8 mouse cellular contexts compared by ENCODE assay signal in the genomic region with DNA sequence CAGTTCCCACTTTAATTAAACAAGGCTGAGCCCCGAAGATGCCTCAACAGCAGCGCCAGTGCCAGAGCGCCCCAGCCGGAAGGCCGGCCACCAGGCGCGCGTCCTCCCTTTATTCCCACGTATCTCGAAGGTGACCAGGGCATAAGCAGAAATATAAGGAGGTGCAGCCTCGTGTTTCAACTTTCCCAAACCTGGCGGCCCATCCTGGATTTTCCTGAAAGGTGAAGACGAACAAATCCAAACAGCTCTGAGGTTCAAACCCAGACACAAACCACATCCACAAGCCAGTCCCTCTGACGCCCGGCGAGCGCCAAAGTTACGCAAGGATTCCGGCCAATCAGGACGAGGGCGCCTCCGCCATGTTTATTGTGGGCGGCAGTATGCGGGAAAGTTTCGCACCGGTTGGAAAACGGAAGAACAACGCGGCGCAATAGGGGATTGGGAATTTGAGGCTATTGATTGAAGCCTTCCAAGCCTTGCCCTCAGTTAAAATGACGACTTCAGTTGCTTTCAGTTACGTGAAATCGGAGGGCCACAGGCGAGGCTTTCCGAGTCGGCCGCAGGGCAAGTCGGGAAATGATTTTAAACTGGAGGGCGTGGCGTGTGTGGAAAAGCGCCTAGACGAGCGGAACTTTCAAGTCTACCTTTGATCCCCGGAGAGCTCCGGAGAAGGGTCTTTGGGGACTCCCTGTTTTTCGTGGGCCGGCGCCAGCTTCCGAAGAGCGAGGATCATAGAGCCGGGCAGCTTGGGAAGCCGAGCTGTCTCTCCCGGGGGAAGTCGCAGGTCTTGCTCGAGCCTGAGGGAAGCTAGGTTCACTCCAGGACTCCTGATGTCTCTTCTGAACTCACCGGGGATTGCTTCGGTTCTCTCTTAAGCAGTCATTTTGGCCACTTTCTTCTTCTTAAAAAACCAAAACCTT. TPM values are rescaled to one million over a fixed set of nuclear protein-coding genes. Genes with fewer than 3 reads are reported as not detected.
A peak's percentile ranks its signal among the peaks of the same experiment; 100 is the strongest.
DNase-seq lines count a peak whose midpoint lies in the region; ATAC-seq and TF ChIP-seq lines count a peak whose summit lies in the region.

Gene Dars2 (minus strand): TSS at position 307 of the 920 bp plus-strand sequence.
Gene Cenpl (plus strand): TSS at position 362 of the 920 bp plus-strand sequence.

- H3K4me1 ChIP-seq in forebrain, embryonic 10.5 days, result peaks cover 42% of the 10 kb centered on the region
- peaks cover 33% of the 10 kb centered on the region for H3K4me1 ChIP-seq in heart, embryonic 15.5 days (replicated peaks)
- H3K4me1 ChIP-seq in liver, embryonic 14.5 days (replicated peaks; ENCODE audit: control insufficient read depth in 2 of 2, insufficient read depth in 2 of 2, low read length in 1 of 2), result peaks cover 14 to 20% of the 10 kb centered on the region in 2 experiments
- H3K4me1 ChIP-seq in neural tube, embryonic 11.5 days (ENCODE audit: control insufficient read depth, insufficient read depth, low read length), result peaks cover 16% of the 10 kb centered on the region
- peaks cover 5% of the 10 kb centered on the region; the same call in 1 of the 2 replicates for H3K4me1 ChIP-seq in stomach, postnatal 0 days (replicated peaks; ENCODE audit: control insufficient read depth, insufficient read depth)

- no peaks in the 10 kb centered on the region for H3K9me3 ChIP-seq in forebrain, embryonic 10.5 days
- no peaks in the 10 kb centered on the region for H3K9me3 ChIP-seq in heart, embryonic 15.5 days (replicated peaks)
- no peaks in the 10 kb centered on the region for H3K9me3 ChIP-seq in liver, embryonic 14.5 days (ENCODE audit: control insufficient read depth, low read length)
- no peaks in the 10 kb centered on the region for H3K9me3 ChIP-seq in neural tube, embryonic 11.5 days (ENCODE audit: control insufficient read depth, low read length)
- no peaks in the 10 kb centered on the region for H3K9me3 ChIP-seq in stomach, postnatal 0 days (ENCODE audit: control insufficient read depth, low read length)

- ATAC-seq in heart, embryonic 15.5 days (replicated peaks; ENCODE audit: insufficient number of reproducible peaks, insufficient read depth, low FRiP score, low read depth), result peak; percentile 96
- peak; percentile 93 for ATAC-seq in liver, embryonic 14.5 days (ENCODE audit: insufficient read depth)
- peak; percentile 97 for ATAC-seq in neural tube, embryonic 11.5 days (ENCODE audit: insufficient read depth, low FRiP score, low TSS enrichment)
- peak; percentile 99 for ATAC-seq in stomach, postnatal 0 days (ENCODE audit: low FRiP score, low TSS enrichment)

- DNase-seq in CD8-positive naive resting alpha-beta T cell, adult 2 months (ENCODE audit: low read depth in 2 of 2, low spot score in 2 of 2), result peak; percentile 90 to 92
- DNase-seq in c-Kit-positive CD71-negative TER-119-negative erythroid progenitor cells, embryonic 14.5 days (ENCODE audit: low read depth), result peak; percentile 94
- peak; percentile 96 for DNase-seq in forebrain, embryonic 10.5 days (ENCODE audit: extremely low spot score, low spot score)
- peak; percentile 97 for DNase-seq in kidney, postnatal 25 days
- peak; percentile 89 to 92 (median 92) for DNase-seq in liver, embryonic 14.5 days (ENCODE audit: low read depth in 3 of 3, low spot score in 3 of 3)
- peak; percentile 95 for DNase-seq in neural tube, embryonic 11.5 days (ENCODE audit: low spot score)
- peak; percentile 96 for DNase-seq in stomach, postnatal 0 days (ENCODE audit: low spot score)

- H3K4me3 ChIP-seq in forebrain, embryonic 10.5 days, result peak within 1 kb of the TSS; percentile 74
- H3K4me3 ChIP-seq in heart, embryonic 15.5 days, result peak within 1 kb of the TSS; percentile 81
- peak within 1 kb of the TSS; percentile 97 to 99 for H3K4me3 ChIP-seq in liver, embryonic 14.5 days (ENCODE audit: insufficient read depth in 1 of 2, low read depth in 2 of 2, low read length in 2 of 2)
- H3K4me3 ChIP-seq in neural tube, embryonic 11.5 days (ENCODE audit: low read depth, low read length), result peak within 1 kb of the TSS; percentile 76
- H3K4me3 ChIP-seq in stomach, postnatal 0 days (ENCODE audit: low read depth, low read length), result peak within 1 kb of the TSS; percentile 70

- H3K36me3 ChIP-seq in forebrain, embryonic 10.5 days (replicated peaks), result peaks cover 22% of the 10 kb centered on the region
- peaks cover 3% of the 10 kb centered on the region; the same call in 1 of the 2 replicates for H3K36me3 ChIP-seq in heart, embryonic 15.5 days
- peaks cover 16% of the 10 kb centered on the region for H3K36me3 ChIP-seq in liver, embryonic 14.5 days (replicated peaks; ENCODE audit: control insufficient read depth, insufficient read depth, low read depth)
- H3K36me3 ChIP-seq in neural tube, embryonic 11.5 days (ENCODE audit: control insufficient read depth, insufficient read depth, low read length), result no peaks in the 10 kb centered on the region; the same call in 1 of the 2 replicates
- H3K36me3 ChIP-seq in stomach, postnatal 0 days (ENCODE audit: control insufficient read depth, insufficient read depth, low read length), result no peaks in the 10 kb centered on the region

- WGBS in forebrain, embryonic 10.5 days, result under 1% methylated on average over 57 of the region's 57 CpGs
- WGBS in heart, embryonic 15.5 days, result under 1% methylated on average over 57 of the region's 57 CpGs
- under 1% methylated on average over 57 of the region's 57 CpGs for WGBS in liver, embryonic 14.5 days (ENCODE audit: insufficient replicate concordance)
- WGBS in neural tube, embryonic 11.5 days, result under 1% methylated on average over 57 of the region's 57 CpGs
- WGBS in stomach, postnatal 0 days, result under 1% methylated on average over 57 of the region's 57 CpGs

- H3K9ac ChIP-seq in heart, embryonic 15.5 days, result peak within 1 kb of the TSS; percentile 81
- peak within 1 kb of the TSS; percentile 98 for H3K9ac ChIP-seq in liver, embryonic 14.5 days (replicated peaks)
- peak within 1 kb of the TSS; percentile 72 for H3K9ac ChIP-seq in neural tube, embryonic 11.5 days (ENCODE audit: low read length)
- peak within 1 kb of the TSS; percentile 79 for H3K9ac ChIP-seq in stomach, postnatal 0 days (ENCODE audit: low read length)

- no peaks in the 10 kb centered on the region for H3K27me3 ChIP-seq in forebrain, embryonic 10.5 days (ENCODE audit: poor library complexity, severe bottlenecking)
- H3K27me3 ChIP-seq in heart, embryonic 15.5 days, result no peaks in the 10 kb centered on the region
- no peaks in the 10 kb centered on the region for H3K27me3 ChIP-seq in liver, embryonic 14.5 days (ENCODE audit: control insufficient read depth, insufficient read depth, low read length)
- no peaks in the 10 kb centered on the region for H3K27me3 ChIP-seq in neural tube, embryonic 11.5 days (ENCODE audit: control insufficient read depth, insufficient read depth, low read length)
- H3K27me3 ChIP-seq in stomach, postnatal 0 days (ENCODE audit: control insufficient read depth, insufficient read depth, low read length), result no peaks in the 10 kb centered on the region

- H3K4me2 ChIP-seq in heart, embryonic 15.5 days, result peak within 1 kb of the TSS; percentile 74
- peak within 1 kb of the TSS; percentile 88 for H3K4me2 ChIP-seq in liver, embryonic 14.5 days (ENCODE audit: low read depth)
- H3K4me2 ChIP-seq in neural tube, embryonic 11.5 days (ENCODE audit: low read depth), result peak within 1 kb of the TSS; percentile 80
- H3K4me2 ChIP-seq in stomach, postnatal 0 days (replicated peaks; ENCODE audit: low read depth), result peak within 1 kb of the TSS; percentile 71

- TF ChIP-seq CTCF in liver, embryonic 14.5 days (IDR thresholded peaks at IDR 0.05; ENCODE audit: low read depth), result peak; percentile 61
- peak; percentile 34 for TF ChIP-seq CTCF in stomach, postnatal 0 days (IDR thresholded peaks at IDR 0.05; ENCODE audit: low read depth)

- H3K27ac ChIP-seq in forebrain, embryonic 10.5 days, result peak within 1 kb of the TSS; percentile 93
- H3K27ac ChIP-seq in heart, embryonic 15.5 days, result peak within 1 kb of the TSS; percentile 75
- peak within 1 kb of the TSS; percentile 83 for H3K27ac ChIP-seq in liver, embryonic 14.5 days
- H3K27ac ChIP-seq in neural tube, embryonic 11.5 days (ENCODE audit: low read depth, low read length), result no peak within 1 kb of the TSS
- peak within 1 kb of the TSS; percentile 77 for H3K27ac ChIP-seq in stomach, postnatal 0 days (replicated peaks)

- TF ChIP-seq EP300 in liver, embryonic 14.5 days (IDR thresholded peaks at IDR 0.05; ENCODE audit: low read depth), result 0 out of 2 replicates have a peak, but pooled peaks have one; percentile 27
- peak; percentile 70 for TF ChIP-seq EP300 in stomach, postnatal 0 days (optimal IDR thresholded peaks at IDR 0.05)

RNA-seq across cellular contexts. Expression of gene Dars2, which starts in this region (rescaled TPM):
- polyA plus RNA-seq in forebrain, embryonic 10.5 days (2016; fragmentation: Nextera tagmentation; extraction: Ambion mirVana), result 79.4 and 79.9 TPM in 2 replicates
- 26.6 and 28.1 TPM in 2 replicates for polyA plus RNA-seq in heart, embryonic 15.5 days (2015; fragmentation: Nextera tagmentation; extraction: Ambion mirVana)
- 14.6 and 18.2 TPM in 2 replicates for polyA plus RNA-seq in liver, embryonic 14.5 days (2012; rRNA removed)
- 37.2 and 37.7 TPM in 2 replicates for polyA plus RNA-seq in liver, embryonic 14.5 days (2014; fragmentation: Nextera tagmentation; extraction: Ambion mirVana)
- polyA plus RNA-seq in neural tube, embryonic 11.5 days (2014; fragmentation: Nextera tagmentation; extraction: Ambion mirVana), result 51.9 and 54.6 TPM in 2 replicates
- 15.9 and 16.2 TPM in 2 replicates for polyA plus RNA-seq in stomach, postnatal 0 days (2015; fragmentation: Nextera tagmentation; extraction: Ambion mirVana)

RNA-seq across cellular contexts. Expression of gene Cenpl, which starts in this region (rescaled TPM):
- polyA plus RNA-seq in forebrain, embryonic 10.5 days (2016; fragmentation: Nextera tagmentation; extraction: Ambion mirVana), result 45.1 TPM in 2 replicates
- 18.4 and 20.5 TPM in 2 replicates for polyA plus RNA-seq in heart, embryonic 15.5 days (2015; fragmentation: Nextera tagmentation; extraction: Ambion mirVana)
- polyA plus RNA-seq in liver, embryonic 14.5 days (2012; rRNA removed), result 8.7 and 14.5 TPM in 2 replicates
- polyA plus RNA-seq in liver, embryonic 14.5 days (2014; fragmentation: Nextera tagmentation; extraction: Ambion mirVana), result 36.5 and 39.0 TPM in 2 replicates
- polyA plus RNA-seq in neural tube, embryonic 11.5 days (2014; fragmentation: Nextera tagmentation; extraction: Ambion mirVana), result 37.6 and 37.8 TPM in 2 replicates
- polyA plus RNA-seq in stomach, postnatal 0 days (2015; fragmentation: Nextera tagmentation; extraction: Ambion mirVana), result 9.6 and 10.2 TPM in 2 replicates
